Mouse (Mus musculus) gastrocnemius, postnatal 10 days (tissue): ENCODE data around the gene Elovl6. TPM values are rescaled to one million over a fixed set of nuclear protein-coding genes. Genes with fewer than 3 reads are reported as not detected.

Experiments
- DNase-seq: peaks from one replicate; pipeline ENCODE4 v3.0.0; 2021; ENCODE audit warnings: mixed read lengths
- total RNA-seq, 2 experiments: library from RNA; stranded (reverse); gene quantifications; 2 replicates each; pipeline ENCODE4 v1.2.3; 2021

The Elovl6 gene
- total RNA-seq, 2 experiments from 2014 or later, result 7.2 to 7.6 TPM

- no peak for DNase-seq
Measured at GRCm38 (mm10) chr3:129541456-129541855, 9.3 kb downstream of the Elovl6 start.

- DNase-seq, result no peak
Measured at GRCm38 (mm10) chr3:129543376-129543775, 11.2 kb downstream of the Elovl6 start.

GRCm38 (mm10) chr3:129544217-129544616 is 12.1 kb downstream of the Elovl6 start:
- no peak for DNase-seq

- no peak for DNase-seq
Measured at GRCm38 (mm10) chr3:129545228-129545627, 13.1 kb downstream of the Elovl6 start.

GRCm38 (mm10) chr3:129545801-129546200 is 13.6 kb downstream of the Elovl6 start:
- DNase-seq, result no peak

GRCm38 (mm10) chr3:129547837-129548435 is 15.8 kb downstream of the Elovl6 start:
- DNase-seq, result no peak

GRCm38 (mm10) chr3:129548760-129549159 is 16.6 kb downstream of the Elovl6 start:
- DNase-seq, result no peak

GRCm38 (mm10) chr3:129549546-129549945 is 17.4 kb downstream of the Elovl6 start:
- no peak for DNase-seq

GRCm38 (mm10) chr3:129551581-129552290 is 19.6 kb downstream of the Elovl6 start:
- DNase-seq, result no peak

- DNase-seq, result no peak
Measured at GRCm38 (mm10) chr3:129552370-129552769, 20.2 kb downstream of the Elovl6 start.

- DNase-seq, result no peak
Measured at GRCm38 (mm10) chr3:129553173-129553572, 21.0 kb downstream of the Elovl6 start.

- DNase-seq, result no peak
Measured at GRCm38 (mm10) chr3:129553661-129554060, 21.5 kb downstream of the Elovl6 start.

- no peak for DNase-seq
Measured at GRCm38 (mm10) chr3:129554436-129554835, 22.3 kb downstream of the Elovl6 start.

- no peak for DNase-seq
Measured at GRCm38 (mm10) chr3:129557048-129557447, 24.9 kb downstream of the Elovl6 start.

GRCm38 (mm10) chr3:129557566-129557965 is 25.4 kb downstream of the Elovl6 start:
- DNase-seq, result no peak

- no peak for DNase-seq
Measured at GRCm38 (mm10) chr3:129558016-129558955, 26.1 kb downstream of the Elovl6 start.

- DNase-seq, result no peak
Measured at GRCm38 (mm10) chr3:129560068-129560467, 27.9 kb downstream of the Elovl6 start.

- no peak for DNase-seq
Measured at GRCm38 (mm10) chr3:129561011-129561410, 28.9 kb downstream of the Elovl6 start.

- no peak for DNase-seq
Measured at GRCm38 (mm10) chr3:129561853-129562252, 29.7 kb downstream of the Elovl6 start.

GRCm38 (mm10) chr3:129562411-129562810 is 30.3 kb downstream of the Elovl6 start:
- no peak for DNase-seq

GRCm38 (mm10) chr3:129563807-129564206 is 31.7 kb downstream of the Elovl6 start:
- no peak for DNase-seq

GRCm38 (mm10) chr3:129564852-129565251 is 32.7 kb downstream of the Elovl6 start:
- no peak for DNase-seq

GRCm38 (mm10) chr3:129565458-129565857 is 33.3 kb downstream of the Elovl6 start:
- no peak for DNase-seq
